8 mouse cellular contexts compared by ENCODE assay signal in the genomic region with DNA sequence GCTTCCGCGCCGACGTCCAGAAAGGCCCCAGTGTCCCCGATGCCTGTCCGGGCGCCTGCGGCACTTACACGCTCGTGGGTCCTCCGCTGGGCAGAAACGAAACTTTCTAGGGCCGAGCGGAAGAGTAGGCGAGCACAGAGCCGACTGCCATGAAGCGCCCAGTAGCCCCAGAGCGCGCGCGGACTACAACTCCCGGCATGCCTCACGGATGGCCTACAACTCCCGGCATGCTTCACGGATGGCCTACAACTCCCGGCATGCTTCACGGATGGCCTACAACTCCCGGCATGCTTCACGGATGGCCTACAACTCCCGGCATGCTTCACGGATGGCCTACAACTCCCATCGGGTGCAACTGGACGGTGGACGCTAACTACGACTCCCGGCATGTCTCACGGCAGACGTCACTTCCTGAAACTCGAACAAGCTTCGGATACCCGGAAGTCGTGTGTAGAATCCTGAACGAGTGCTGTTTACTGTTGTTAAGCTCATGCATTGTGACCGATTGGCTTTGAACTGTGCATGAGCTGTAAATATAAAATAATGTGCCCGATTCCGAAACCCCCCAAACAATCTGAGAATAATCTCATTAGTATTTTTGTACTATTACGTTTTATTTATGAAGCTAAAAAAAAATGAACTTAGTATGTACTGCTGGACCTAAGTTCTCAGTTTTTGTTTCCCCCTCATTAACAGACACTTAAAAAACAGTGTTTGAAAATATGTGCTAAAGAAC. TPM values are rescaled to one million over a fixed set of nuclear protein-coding genes. Genes with fewer than 3 reads are reported as not detected.
A peak's percentile ranks its signal among the peaks of the same experiment; 100 is the strongest.
DNase-seq lines count a peak whose midpoint lies in the region; ATAC-seq lines count a peak whose summit lies in the region.

A gene (minus strand): TSS at position 187 of the 736 bp plus-strand sequence.

- ATAC-seq in megakaryocyte progenitor cell, adult 5-6 weeks (replicated peaks; ENCODE audit: poor library complexity): peak; percentile 86

- peak; percentile 98 for DNase-seq in adipocyte (ENCODE audit: low spot score)
- peak; percentile 98 for DNase-seq in embryo, embryonic 10 days (ENCODE audit: low spot score)
- DNase-seq in gastrocnemius, postnatal 10 days: peak; percentile 85
- DNase-seq in induced T-regulatory cell, adult 2 months (ENCODE audit: low read depth): peak; percentile 96
- DNase-seq in left cerebral cortex, adult 9 months (ENCODE audit: low spot score in 2 of 2): peak; percentile 98
- DNase-seq in right cerebral cortex, postnatal 14 days: peak; percentile 90
- peak; percentile 87 to 96 for DNase-seq in urinary bladder, postnatal 36 days (ENCODE audit: low spot score in 2 of 2)

RNA-seq across cellular contexts. Expression of the gene that starts here (rescaled TPM):
- total RNA-seq in gastrocnemius, postnatal 10 days (2021): 100 to 1,000 TPM; 158 to 173 TPM
- 13.0 and 16.4 TPM in 2 replicates for total RNA-seq in megakaryocyte progenitor cell, adult 5-6 weeks (2015)
- 10.9 and 14.6 TPM in 2 replicates for total RNA-seq in megakaryocyte progenitor cell, adult 5-6 weeks (2017)

Comparison
In these comparisons a context has a peak if more than half of its experiments do, and no peak if none do; other contexts are left out.
1. Peak in every context shown above with its lines: DNase-seq and ATAC-seq.
2. RNA of the gene that starts here (total RNA-seq): 158 to 173 TPM in gastrocnemius, postnatal 10 days; 10.9 to 16.4 TPM in megakaryocyte progenitor cell, adult 5-6 weeks; every median in the first group is over 4 times any median in the second.